Mouse (Mus musculus): ENCODE measurements around the gene Hspb7.

Hspb7 gene

GRCm38 (mm10) chr4:141419398-141420191 lies 984 bp upstream of the Hspb7 start:
- no peak for DNase-seq (ENCODE audit: low spot score)

- no peak for DNase-seq (ENCODE audit: low spot score)
Measured at GRCm38 (mm10) chr4:141420886-141421285, 307 bp downstream of the Hspb7 start.

DNA sequence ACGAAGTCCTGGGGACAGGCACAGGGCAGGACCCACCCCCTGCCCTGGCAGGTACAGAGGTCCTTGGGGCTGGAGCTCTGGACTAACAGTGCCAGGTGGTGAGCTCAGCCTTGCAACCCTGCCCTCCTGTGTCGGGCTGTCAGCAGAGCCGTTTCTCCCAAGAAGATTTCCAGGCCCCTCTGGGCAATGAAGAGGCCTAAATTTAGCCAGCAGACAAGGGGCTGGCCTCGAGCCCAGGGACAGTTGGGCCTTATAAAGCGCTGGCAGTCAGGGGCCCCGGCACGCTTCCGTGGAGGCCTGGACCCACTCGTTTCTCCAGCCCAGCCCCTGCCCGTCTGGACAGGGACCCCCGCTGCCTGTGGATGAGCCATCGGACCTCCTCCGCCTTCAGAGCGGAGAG lies 844 bp downstream of the Hspb7 start:
- peak; percentile 87 for DNase-seq (ENCODE audit: low spot score)

DNA sequence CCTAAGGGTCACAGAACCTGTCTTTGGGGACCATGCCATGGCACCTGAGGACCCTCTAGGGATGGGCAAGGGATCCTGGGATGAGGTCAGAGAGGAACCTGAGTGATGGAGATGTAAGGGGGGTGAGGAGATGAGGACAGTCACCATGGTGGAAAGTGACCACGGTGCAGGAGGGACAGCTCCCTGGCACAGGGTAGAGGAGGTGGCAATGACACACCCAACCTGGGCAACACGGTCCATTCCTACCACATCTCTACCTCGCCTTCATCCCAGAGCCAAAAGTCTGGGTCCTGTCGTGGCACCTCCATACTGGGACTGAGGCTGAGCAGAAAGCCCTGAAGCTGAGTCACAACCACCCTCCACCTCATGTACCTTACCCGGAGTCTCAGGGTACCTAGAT lies 2.3 kb downstream of the Hspb7 start:
- DNase-seq (ENCODE audit: low spot score) = no peak

DNA sequence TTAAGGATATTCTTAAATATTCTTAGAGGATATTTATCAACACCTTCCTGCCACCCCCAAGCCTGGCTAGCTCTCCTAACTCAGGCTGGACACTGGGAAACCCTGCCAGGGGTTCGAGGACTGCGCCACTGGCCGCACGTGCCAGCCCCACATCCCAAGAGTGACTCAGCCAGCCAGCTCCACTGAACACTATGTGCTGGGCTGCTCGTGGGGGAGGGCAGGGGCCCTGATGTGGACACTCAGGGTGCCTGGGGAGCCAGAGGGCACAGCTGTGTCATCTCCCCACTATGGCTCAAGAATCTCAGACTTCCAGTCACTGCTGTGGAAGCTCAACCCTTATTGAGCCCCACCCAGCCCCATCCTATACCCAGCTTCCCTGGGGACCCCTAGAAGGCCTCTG lies 2.7 kb downstream of the Hspb7 start:
- DNase-seq (ENCODE audit: low spot score) = no peak

- no peak for DNase-seq (ENCODE audit: low spot score)
Measured at GRCm38 (mm10) chr4:141423691-141424431, 3.3 kb downstream of the Hspb7 start.

DNA sequence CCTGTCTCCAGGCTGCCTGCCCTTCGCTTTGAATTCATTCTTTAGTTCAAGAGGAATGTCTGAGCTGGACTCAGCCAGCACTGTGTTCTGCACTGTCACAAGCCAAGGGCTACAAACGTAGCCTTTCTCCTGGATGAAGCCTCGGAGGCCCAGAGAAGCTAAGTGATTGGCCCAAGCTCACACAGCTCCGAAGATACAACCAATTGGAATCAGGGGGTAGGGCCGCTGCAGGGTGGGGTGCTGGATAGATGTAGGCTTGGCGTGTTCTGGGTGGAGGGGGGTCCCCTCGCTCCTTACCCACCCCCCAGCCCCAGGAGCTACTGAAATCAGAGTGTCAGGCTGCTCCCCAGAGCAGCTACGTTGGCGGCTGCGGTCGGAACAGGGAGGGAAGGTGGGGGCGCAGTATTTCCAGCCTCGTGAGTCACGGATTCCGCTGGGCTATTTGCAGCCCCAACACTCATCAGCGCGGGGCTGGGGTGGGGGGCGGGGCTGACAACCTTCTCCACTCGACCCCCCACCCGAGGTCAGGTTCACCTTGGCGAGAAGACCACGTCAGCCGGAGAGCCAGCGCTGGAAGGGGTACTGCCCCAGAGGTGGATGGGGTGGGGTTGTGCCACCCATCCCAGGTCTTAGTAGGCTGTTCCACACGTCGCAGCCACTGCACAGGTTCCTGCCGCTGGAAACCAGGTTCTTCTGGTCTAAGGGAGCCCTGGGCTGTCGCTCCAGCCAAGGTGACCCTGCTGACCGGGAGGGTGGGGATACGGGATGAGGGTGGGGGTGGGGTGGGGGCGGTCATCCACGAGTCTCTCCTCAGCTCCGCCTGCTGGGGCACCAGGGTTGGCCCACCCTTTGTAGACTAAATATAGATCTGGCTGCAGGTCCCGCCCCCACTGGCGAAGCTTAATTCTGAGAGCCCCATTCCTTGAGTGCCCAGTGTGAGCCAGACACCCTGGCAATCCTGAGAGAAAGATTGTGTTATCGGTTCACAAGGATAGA lies 5.2 kb downstream of the Hspb7 start:
- no peak for DNase-seq (ENCODE audit: low spot score)

- no peak for DNase-seq (ENCODE audit: low spot score)
Measured at GRCm38 (mm10) chr4:141426796-141427745, 6.5 kb downstream of the Hspb7 start.

- no peak for DNase-seq (ENCODE audit: low spot score)
Measured at GRCm38 (mm10) chr4:141427921-141428320, 7.3 kb downstream of the Hspb7 start.

DNA sequence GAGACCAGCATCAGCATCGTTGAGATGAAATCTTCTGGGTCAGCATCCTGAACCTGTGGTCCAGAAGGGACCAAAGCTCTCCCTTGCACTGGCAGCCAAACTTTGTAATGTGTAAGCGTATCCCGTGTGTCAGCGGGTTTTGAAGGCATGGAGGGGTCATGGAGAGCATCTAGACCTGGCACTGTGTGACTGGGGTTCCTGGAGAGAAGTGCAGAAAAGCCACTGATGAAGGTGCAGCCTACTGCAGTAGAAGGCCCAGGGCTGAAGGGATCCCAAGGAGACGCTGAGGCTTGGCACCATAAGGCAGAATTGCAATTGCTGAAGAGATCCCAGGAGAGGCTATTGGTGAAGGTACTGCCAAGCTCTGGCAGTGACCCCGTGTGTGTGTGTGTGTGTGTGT lies 8.8 kb downstream of the Hspb7 start:
- DNase-seq (ENCODE audit: low spot score) = no peak

DNA sequence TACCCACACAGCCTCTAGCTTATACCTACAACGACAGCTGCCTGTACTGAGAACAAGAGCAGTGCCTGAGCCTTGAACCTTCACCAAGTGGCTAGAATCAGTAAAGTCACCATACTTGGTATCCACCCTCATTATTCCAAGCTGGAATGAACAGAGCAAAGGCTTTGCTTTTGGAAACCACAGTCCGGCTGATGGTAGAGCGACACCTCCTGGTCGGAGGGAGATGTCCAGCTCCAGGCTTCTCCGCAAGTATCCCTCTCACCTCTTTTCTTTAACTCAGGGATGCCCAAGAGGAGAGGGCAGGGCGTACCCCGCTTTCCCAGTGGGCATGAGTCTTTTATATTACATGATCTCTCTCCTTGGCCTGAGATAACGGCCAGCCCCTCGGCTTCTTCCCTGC lies 9.3 kb downstream of the Hspb7 start:
- peak; percentile 44 for DNase-seq (ENCODE audit: low spot score)

DNA sequence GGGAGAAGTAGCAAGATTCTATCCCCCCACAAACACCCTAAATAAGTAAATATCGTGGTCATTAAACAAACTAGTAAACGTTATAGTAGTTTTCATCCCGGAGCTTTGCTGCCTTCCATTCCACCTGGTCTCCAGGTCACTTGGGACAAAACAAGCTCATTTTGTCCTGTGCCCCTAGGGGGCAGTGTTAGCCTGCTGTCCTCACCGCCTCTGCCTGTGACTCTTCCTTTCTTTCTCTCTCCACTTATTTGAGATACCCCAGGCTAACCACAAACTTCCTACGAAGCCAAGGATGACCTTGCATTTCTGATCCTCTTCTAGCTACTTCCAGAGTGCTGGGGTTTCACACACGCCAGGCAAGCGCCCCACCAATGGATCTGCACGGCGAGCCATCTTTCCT lies 10.4 kb downstream of the Hspb7 start:
- peak; percentile 74 for DNase-seq (ENCODE audit: low spot score)

- no peak for DNase-seq (ENCODE audit: low spot score)
Measured at GRCm38 (mm10) chr4:141432666-141433065, 12.1 kb downstream of the Hspb7 start.

GRCm38 (mm10) chr4:141433191-141433590 lies 12.6 kb downstream of the Hspb7 start:
- DNase-seq (ENCODE audit: low spot score) = no peak

GRCm38 (mm10) chr4:141435974-141436373 lies 15.4 kb downstream of the Hspb7 start, which contains the start of gene Srarp:
Gene Srarp, minus strand, starts transcription at chr4:141436105.
- DNase-seq (ENCODE audit: low spot score) = no peak

GRCm38 (mm10) chr4:141439083-141439803 lies 18.7 kb downstream of the Hspb7 start:
- DNase-seq (ENCODE audit: low spot score) = no peak

- no peak for DNase-seq (ENCODE audit: low spot score)
Measured at GRCm38 (mm10) chr4:141440877-141441276, 20.3 kb downstream of the Hspb7 start.

DNA sequence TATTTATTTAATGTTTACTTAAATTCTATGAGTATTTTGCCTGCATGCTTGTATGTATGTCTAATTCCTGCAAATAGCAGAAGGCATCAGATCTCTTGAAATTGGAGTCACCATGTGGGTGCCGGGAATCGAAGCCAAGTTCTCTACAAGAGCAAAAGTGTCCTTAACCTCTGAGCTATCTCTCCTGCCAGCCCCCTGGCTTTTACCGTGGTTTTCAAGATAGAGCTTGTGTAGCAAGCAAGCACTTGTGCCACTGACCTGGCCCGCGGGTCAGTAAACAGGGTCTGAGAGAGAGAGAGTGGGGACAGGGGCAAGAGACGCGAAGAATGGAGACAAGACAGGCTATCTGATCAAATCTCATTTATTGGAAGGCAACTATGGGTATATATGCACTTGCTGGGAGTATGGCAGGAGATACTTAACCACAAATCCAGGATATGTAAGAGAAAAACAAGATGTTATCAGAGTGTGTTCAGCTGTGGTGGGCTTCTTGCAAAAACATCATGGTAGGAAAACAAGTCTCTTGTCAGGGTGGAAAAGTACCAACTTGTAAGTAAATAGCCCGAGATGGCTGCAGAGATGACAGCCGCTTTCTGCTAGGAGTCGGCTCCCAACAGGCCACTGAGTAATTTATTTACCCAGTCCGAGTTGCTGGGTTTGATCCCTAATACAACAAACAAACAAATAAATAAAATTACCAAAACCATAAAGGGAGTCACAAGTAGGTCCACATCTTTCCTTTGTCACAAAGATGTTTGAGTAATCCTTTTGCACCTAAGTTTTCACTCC lies 23.3 kb downstream of the Hspb7 start:
- no peak for DNase-seq (ENCODE audit: low spot score)

Data from MN1 (cell line).